Mouse (Mus musculus): ENCODE results near the gene Slc24a3.

Gene Slc24a3

GRCm38 (mm10) chr2:145288501-145288900 lies 120.9 kb downstream of the Slc24a3 start:
- DNase-seq, result no peak

- no peak for DNase-seq
Measured at GRCm38 (mm10) chr2:145291473-145291872, 123.9 kb downstream of the Slc24a3 start.

- DNase-seq, result no peak
Measured at GRCm38 (mm10) chr2:145292196-145292595, 124.6 kb downstream of the Slc24a3 start.

DNA sequence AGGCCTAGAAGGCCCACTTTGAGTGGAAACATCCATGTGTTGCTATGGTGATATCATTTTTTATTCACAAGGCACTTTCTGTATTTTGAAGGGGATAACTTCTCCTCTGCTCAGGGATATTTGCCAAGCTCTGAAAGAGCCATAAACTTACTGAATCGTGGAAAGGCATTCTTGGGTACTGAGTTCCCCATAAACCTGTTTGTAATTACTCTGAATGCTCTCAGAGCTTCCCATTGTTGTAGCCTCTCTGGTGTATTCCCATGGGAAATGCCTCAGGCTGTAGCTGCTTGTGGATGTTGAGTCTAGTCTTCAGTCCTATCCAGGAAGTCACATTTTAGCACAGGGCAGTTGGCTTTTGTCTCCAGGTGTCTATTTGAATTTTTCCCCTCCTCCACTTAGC lies 125.3 kb downstream of the Slc24a3 start:
- no peak for DNase-seq

- DNase-seq, result no peak
Measured at GRCm38 (mm10) chr2:145296906-145297305, 129.4 kb downstream of the Slc24a3 start.

DNA sequence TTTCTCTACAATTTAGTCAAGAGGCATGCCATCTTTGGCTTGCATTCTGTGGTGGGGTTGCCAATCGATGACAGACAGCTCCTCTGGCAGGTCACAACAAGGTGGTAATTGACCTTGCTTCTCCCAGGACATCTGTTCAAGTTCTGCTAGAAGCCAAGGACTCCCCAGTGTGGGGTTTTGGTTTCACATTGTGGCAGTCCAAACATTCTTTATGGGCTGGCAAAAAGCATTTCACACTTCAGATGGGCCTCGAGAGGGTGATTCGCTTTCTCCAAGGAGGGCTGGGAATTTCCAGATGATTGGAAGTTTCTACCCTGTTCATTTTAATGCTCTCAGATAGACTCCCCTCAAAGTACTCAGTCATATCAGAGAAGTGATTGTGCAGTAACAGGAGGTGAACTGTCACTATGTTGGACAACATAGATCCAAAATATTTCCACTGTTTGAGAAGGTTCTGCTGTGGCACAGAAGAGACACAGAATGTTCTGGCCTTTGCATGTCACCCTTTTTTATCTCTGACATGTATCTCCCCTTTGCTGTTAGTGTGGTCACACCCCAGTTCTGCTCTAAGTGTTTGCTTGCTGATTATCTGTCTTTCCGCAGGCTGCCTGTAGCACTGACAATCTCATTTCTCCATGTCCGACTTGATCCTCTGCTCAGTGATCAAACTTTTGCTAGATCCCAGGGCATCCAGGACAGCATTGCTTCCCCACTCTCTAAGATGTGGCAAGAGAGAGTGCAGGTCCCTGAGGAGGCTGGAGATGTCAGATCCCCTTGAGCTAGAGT lies 132.6 kb downstream of the Slc24a3 start:
- DNase-seq, result no peak

DNA sequence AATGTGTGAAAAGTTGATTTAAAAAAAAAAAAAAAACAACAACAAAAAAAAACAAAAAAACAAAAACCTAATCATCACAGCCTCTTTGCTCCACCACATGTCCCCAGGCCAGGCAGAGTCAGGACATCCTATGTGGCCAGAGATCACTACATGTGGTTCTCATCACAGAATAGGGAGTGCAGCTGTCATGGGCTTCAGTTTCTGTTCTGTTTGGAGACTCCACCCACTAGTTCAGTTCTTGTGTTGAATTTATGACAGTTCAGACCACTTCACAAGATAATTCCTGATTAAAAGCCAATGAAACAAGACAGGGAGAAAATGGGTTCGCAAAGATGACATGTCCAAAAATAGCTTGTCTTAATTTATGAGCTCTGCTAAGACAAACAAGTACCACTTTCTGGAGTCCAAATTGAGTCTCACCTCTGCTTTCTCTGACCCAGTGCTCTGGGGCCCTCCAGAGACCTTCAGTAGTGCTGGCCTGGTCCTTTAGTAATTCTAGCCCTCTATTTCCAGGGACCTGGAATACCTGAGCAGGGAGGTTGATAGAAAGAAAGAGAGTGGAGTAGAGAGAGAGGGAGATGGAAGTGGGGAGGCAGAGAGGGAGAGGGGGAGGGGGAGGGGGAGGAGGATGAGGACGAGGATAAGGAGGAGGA lies 139.8 kb downstream of the Slc24a3 start:
- no peak for DNase-seq

- DNase-seq, result no peak
Measured at GRCm38 (mm10) chr2:145318916-145319315, 151.4 kb downstream of the Slc24a3 start.

DNA sequence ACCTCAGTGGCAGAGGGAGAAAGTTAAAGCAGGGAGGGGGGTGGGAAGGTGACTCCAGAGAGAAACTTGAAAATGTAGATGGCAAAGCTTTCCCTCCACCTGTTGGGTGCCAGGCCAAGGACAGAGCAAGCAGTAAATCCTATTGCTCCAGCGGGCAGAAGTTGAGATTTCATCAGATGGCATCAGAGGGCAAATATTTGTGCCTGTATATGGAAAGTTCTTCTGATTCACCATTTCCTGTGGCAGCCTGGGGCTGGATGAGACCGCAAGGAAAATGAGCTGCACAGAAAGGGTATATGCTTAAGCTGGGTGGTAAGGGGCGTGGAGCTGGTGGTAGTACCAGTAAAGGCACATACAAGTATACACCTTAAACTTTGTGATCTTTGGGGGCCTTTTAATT lies 153.7 kb downstream of the Slc24a3 start:
- DNase-seq, result no peak

DNA sequence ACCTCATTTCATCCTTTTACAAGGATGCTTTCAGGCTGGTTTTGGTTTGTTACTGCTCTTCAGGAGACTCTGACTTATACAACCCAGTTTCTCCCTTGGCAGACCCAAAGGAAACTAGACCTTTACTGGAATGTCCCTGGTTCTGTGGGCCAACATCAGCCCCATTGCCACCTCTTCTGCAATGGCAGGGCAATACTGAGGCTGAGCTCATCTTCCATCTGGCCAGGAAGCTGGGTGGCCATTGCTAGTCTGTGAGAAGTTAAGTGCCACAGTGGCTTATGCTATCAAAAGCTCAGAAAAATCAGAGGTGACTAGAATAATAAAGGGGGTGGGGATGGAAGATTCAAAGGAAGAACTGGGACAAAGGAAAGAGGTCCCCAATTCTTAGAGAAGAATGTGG lies 154.2 kb downstream of the Slc24a3 start:
- no peak for DNase-seq

DNA sequence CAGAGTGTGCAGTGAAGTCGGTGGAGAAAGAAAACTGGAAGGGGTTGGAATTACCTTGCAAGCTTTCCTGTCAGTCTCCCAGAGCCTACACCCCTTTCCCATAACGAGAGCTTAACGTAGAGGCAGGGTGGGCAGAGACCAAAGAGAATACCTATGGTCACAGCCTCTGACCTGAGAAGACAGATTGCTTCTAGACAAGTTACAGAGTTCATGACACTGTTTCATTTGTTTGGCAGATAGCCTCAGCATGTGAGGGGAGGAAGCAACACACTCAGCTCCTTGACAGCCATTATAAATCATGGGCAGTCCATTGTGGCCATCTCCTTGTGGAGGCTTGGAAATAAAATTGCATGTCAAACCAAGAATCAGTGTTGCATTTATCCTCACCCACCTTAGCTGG lies 156.9 kb downstream of the Slc24a3 start:
- no peak for DNase-seq

GRCm38 (mm10) chr2:145325852-145326251 lies 158.3 kb downstream of the Slc24a3 start:
- no peak for DNase-seq

GRCm38 (mm10) chr2:145326544-145326943 lies 159.0 kb downstream of the Slc24a3 start:
- DNase-seq, result no peak

DNA sequence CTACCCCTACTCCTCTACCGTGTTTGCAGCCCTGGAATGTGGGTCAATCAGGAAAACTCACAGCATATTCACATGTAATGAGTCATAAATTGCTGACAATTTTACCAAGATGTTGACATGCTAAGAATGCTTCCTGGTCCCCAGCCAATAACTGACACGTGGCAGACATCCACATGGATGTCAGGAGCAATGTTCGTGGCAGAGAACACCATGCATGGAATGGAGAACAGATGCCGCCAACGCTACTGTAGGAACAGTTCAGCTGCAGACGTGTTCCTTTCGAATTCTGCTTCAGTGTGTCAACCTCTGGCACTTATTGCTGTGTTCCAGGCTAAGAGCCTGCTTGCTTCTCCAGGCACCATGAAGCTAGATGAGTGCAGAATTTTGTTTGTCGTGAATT lies 162.2 kb downstream of the Slc24a3 start:
- no peak for DNase-seq

- DNase-seq, result no peak
Measured at GRCm38 (mm10) chr2:145331525-145331924, 164.0 kb downstream of the Slc24a3 start.

DNA sequence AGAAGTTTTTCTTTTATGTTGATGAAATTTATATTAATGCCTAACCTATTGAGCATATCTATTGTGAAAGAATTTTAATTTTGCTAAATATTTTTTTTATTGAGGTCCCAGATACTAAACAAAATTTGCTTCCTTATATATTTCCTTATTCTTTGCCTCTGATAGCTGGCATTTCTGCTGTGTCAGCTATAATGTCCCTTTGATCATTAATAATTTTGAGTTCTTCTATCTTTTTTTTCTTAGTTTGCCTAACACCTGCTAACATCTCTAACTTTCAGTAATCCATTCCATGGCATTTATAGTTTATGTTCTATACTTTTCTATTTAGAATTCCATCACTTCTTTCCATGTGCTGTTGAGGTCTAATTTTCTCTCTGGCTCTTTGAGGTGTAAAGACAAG lies 165.9 kb downstream of the Slc24a3 start:
- no peak for DNase-seq

DNA sequence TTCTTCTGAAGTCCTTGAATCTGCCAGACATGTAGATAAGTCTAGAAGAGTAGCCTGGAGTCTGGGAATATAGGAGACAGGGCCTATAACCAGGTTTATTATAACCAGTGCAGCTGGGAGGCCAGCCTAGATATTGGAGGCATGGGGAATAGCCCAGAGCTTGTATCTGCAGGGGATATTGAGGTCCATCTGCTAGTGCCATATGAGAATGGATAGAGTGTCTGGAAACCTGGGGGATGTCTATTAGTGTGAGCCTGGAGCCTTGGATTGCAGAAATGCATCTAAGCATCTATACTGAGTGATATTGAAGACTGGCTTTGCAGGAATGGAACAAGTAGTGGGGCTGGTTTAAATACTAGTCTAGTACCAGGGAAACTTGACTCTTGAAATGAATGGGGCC lies 168.9 kb downstream of the Slc24a3 start:
- no peak for DNase-seq

DNA sequence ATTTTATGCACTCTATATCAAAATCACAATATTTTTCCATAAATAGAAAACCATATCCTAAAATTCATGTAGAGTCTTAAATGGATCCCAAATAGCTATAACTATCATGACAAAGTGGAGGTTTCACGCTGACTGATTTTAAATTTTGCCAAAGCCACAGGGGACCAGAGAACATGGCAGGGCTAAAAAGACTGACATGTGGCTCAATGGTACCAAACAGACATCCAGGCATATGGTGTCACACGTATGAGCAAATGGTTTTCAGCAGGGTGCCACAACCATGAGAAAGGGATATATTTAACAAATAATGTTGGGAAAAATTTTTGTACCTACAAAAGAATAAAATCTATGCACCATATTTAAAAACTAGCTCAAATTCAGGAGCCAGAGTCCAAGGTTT lies 173.3 kb downstream of the Slc24a3 start:
- DNase-seq, result no peak

GRCm38 (mm10) chr2:145342956-145343355 lies 175.4 kb downstream of the Slc24a3 start:
- no peak for DNase-seq

DNA sequence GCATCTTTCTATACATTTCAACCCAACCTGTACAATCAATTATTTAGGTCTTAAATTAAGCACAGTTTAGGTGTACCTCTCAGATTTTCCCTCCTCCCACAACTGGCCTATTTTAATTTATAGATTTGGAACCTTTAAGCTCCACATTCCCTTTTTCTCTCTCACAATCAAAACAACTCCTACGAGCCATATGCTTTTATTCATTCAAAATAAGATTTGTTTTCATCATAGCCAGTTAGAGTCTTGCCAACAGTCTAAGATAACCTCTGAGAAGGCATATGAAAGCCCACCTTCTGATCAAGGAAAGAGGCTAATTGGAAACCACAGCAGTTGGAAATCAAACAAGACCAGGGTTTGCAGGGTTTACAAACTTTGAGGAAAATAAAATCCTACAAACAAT lies 177.0 kb downstream of the Slc24a3 start:
- no peak for DNase-seq

- DNase-seq, result no peak
Measured at GRCm38 (mm10) chr2:145353801-145354200, 186.2 kb downstream of the Slc24a3 start.

- no peak for DNase-seq
Measured at GRCm38 (mm10) chr2:145358236-145358942, 190.8 kb downstream of the Slc24a3 start.

DNA sequence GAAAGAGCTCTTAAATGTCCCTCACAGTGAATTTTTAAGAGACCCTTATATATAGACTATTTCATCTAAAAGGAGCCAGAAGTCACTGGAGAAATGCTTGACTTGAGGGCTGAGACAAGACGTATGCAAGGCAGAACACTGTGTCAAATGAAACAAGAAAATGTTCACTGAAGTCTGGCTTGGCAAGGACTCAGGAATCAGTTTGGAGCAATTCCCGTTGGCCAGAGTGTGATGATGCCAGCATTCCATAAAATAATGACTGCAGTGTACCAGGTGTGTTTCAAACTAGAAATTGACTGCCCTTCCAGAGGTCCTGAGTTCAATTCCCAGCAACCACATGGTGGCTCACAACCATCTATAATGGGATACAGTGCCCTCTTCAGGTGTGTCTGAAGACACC lies 196.1 kb downstream of the Slc24a3 start:
- DNase-seq, result no peak

DNA sequence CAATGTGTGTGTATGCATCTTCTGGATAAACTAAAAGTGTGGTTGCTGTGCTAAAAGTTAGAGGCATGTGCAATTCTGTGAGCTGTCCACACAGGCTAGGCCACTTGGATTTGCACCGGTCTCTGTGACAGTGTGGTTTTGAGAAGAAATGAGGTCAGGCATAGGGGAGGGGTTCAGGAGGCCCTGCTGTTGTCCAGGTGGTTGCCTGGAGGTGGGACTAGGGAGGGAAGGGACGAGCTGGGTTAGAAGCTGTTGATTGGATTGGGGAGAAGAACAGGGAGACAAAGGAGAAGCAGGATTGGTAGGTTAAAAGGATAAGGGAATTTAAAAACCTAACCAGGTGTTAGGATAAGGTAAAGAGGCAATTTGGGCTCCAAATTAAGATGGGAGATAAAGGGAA lies 201.1 kb downstream of the Slc24a3 start:
- no peak for DNase-seq

Measured in right cerebral cortex, postnatal 25 days (tissue).